Mouse (Mus musculus) heart, postnatal 25 days (tissue): ENCODE measurements around the gene Tenm1. TPM values are rescaled to one million over a fixed set of nuclear protein-coding genes. Genes with fewer than 3 reads are reported as not detected.

Experiments used
- DNase-seq: peaks from one replicate; pipeline ENCODE4 v3.0.0; 2022; ENCODE audit warnings: low spot score
- intact Hi-C: fragments of 180-260 bp; cut with DNase I; formaldehyde crosslinking; loops from one replicate; pipeline ENCODE4 v1.15.1; 2025
- total RNA-seq, 2 experiments: library from RNA; stranded (reverse); gene quantifications; 2 replicates each; pipeline ENCODE4 v1.2.3; 2021

Tenm1 gene
- total RNA-seq, 2 experiments from 2014 or later = 0.03 to 0.10 TPM

DNA sequence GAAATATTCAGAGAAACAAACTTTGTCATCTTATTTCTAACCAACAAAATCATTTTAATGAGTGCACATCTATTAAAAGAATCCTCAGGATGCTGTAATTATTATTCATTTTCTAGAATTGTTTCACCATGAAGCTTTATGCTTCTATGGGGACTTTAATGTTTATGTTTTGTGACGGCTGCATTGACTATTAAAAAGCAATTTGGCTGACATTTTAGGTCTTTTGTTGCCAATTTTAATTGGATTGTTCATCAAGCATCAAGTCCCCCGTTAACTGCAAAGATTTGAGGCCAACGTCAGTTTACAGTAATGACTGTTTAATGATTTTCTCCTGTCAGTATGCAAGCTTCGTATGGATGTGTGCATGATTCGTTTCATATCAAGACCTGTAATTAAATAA, 461.3 kb downstream of the Tenm1 start:
- DNase-seq = no peak
- intact Hi-C loops = no loop called here

DNA sequence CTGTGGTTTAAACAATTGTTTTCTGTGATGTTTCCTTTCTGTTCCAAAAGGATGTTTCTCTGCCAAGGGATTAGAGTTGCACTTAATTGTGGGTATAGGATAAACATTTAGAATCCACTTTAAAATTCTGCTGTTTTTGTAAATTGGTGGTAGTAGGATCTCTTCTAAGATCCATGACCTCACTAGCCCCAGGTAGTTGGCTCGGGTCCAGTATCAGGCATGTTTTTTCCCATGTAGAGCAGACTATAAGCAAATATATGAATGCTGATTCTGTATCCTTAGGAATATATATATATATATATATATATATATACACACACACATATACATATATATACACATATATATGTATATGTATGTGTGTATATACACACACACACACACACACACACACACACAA, 567.2 kb downstream of the Tenm1 start:
- no peak for DNase-seq
- intact Hi-C loops = no loop called here

DNA sequence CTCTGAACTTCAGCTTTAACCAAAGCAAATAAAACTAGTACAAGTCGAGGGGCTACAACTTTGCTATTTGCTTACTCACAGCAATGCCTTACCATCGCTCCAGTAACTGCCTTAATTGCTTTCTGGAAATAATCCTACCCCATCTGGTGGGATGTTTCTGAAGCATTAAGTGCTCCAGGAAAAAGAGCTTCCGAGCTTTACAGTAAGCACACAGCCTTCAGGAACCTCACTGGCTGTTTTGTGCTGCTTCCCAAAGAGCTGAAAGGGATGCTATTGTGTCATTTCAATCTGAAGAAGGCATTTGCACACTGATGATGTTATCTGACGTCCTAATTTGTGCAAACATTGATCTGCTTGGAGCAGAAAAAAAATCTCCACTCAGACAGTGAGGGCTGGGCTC, 647.4 kb downstream of the Tenm1 start:
- intact Hi-C loops = no loop called here

DNA sequence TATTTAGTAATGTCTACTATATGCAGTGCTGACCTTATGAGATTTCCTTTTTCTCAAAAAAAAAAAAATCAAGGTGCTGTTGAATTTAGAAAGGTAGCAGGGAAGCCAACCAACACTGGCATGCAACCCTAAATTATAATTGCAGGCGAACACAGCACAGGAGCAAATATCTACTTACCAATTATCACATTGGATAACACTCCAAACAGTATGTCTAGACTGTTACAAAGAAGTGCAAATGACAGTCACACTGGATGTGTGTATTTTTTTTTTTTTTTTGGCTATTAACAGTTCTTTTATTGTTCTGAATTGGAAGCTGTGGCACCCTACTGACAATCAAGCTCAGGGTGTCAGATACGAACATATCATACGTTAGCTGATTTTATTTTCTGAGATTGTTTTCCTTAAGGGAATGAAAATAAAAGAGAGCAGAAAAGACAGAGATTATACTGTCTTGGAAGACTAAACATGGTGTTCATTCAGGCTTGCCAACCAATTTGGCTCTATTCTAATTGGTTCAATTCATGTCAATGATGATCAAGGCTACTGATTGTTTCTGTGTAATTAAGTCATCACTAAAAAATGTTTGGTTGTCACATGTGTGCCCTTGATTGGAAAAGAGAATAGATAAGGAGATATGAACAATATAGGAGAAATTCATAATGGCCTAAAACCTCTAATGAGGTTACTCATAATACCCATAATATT, 710.7 kb downstream of the Tenm1 start:
- intact Hi-C loops = no loop called here
- DNase-seq = no peak

More for the DNA sequence above, 647.4 kb downstream of the Tenm1 start:
- DNase-seq = no peak

DNA sequence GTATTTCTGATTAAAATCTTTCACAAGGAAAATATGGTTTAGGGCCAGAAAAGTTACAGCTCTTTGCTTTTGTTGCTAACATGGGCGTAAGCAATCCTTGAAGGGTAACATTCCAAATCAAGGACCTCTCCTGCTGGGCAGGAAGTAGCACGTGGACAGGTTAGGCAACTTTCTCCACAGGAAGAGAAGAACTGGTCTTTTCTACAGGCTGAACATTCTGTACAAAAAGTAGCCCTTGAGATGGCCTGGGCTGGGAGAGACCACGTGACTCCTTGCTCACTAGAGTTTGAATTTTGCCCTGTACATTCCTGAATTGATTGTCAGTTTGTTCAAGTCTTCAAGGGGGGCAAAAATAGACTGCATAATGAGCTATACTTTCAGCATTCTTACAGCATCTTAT, 728.6 kb downstream of the Tenm1 start:
- intact Hi-C loops = no loop called here
- no peak for DNase-seq

DNA sequence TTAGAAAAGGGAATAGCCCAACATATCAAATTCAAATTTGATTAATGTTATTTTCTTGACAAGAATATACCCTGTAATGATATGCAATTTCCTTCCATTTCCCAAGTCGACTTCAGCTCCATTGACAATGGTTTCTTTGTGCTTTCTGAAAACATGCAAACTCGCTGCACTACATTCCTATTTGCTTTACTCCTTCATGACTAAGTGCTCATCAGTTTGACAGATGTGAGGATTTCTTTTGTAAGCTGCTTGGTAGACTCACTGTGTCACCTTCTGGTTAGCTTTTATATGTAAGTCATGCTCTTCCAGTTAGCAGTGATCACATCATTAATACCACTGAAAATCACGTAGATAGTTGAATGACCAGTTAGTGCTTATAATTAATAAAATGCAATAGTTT, 781.8 kb downstream of the Tenm1 start:
- intact Hi-C loops = no loop called here
- no peak for DNase-seq

DNA sequence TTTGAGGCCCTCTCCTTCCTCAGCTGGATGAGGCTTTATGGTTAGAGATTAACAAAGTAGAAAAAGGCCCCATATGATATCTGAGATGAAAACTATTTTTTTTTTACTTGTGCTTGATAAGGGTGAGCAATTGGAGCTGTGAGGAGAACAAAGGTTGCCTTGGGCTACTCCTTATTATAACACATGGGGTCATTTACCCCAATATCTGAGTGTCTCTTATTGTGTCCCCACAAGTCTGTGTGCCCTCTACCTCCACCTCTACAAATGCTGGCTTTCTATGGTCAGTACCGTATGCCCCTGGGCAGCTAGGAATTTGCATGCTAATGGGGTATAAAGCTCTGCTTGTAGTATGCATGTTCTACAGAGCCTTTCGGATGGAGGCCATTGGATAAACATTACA, 848.4 kb downstream of the Tenm1 start:
- DNase-seq = no peak
- intact Hi-C loops = no loop called here

DNA sequence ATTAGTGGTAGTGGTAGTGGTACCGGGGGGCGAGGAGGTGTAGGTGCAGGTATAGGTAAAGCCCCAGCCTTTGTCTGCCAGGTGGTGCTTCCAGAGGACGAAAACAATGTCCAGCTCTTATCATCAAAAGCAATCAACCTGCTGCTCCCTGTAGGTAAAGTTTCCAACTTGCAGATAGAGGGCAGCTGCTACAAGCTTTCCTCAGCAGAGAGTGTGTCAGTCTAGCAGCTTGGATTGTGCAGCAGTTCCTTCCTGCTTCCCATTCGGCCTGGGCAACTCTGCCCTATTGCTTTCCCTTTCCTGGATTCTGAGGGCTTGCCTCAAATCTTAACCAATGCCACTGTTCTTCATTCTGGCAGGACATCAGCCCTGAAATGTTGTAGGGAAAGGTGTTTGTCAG, 870.2 kb downstream of the Tenm1 start:
- intact Hi-C loops = no loop called here
- DNase-seq = no peak

DNA sequence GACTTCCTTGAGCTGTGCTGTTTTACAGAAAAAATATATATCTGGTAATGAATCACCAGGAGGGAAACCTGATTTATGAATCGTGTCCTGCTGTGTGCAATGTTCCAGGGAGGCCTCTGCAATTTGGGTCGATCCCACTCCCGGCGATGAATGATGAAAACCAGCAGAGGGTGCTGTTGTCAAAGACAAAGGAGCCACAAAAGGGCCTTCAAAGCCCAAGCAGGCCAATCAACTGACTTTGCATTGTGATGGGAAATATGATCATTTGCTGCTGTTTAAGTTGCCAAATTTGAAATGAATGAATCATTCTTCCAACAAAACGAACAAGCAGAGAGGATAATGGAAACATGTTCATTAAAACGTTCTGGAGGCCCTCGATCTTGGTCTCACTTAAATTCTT, 871.6 kb downstream of the Tenm1 start:
- intact Hi-C loops = no loop called here
- DNase-seq = no peak

DNA sequence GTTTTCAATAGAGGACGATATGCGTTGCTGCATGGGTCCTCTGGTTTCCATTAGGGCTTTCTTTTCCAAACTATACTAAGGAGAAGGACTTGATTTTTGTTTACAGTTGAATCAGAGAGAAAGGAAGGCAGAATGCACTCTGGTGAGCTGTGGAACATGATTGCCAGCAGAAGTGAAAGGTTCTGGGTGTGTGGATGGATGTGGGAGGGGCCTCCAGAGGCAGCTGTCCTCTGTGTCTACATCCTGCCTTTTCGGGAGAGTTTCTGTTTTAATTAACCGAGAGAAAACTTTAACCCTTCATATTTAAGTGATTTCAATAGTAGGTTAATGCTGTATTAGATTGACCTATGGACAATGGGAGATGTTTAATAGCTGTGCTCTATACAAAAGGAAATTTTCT, 880.4 kb downstream of the Tenm1 start:
- intact Hi-C loops = no loop called here
- no peak for DNase-seq

DNA sequence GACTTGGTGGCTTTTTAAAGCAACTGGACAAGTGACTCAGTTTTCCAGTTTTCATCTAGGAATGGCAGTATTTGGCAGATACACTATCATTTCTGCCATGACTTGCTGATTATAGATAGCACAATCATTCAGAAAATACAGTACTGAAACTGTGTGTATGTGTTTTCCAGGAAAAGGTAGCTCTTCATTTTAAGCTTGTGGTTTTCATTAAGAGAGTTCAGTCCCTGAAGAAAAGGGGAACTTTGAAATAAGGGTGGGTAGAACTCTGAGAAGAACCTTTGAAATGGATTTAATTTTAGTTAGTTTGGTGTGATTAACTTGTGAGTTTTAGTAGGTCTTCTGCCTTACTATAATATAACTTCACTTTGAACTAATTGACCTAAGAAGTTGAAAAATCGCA, 883.9 kb downstream of the Tenm1 start:
- intact Hi-C loops = no loop called here
- DNase-seq = no peak

DNA sequence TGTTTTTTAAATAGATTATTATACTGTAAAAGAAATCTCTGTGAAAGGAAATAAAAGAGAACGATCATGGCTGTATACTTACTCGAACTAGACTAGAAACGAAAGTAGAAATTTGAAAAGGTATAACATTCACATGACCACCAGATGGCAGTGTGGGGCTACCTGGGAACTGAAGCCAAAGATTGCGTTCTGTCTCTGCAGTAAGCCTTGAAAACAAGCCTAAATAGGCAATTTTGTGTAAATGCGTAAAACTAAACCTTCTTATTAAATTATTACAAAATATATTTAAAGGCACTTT, 888.2 kb downstream of the Tenm1 start:
- peak; percentile 2 for DNase-seq
- intact Hi-C loops = no loop called here

DNA sequence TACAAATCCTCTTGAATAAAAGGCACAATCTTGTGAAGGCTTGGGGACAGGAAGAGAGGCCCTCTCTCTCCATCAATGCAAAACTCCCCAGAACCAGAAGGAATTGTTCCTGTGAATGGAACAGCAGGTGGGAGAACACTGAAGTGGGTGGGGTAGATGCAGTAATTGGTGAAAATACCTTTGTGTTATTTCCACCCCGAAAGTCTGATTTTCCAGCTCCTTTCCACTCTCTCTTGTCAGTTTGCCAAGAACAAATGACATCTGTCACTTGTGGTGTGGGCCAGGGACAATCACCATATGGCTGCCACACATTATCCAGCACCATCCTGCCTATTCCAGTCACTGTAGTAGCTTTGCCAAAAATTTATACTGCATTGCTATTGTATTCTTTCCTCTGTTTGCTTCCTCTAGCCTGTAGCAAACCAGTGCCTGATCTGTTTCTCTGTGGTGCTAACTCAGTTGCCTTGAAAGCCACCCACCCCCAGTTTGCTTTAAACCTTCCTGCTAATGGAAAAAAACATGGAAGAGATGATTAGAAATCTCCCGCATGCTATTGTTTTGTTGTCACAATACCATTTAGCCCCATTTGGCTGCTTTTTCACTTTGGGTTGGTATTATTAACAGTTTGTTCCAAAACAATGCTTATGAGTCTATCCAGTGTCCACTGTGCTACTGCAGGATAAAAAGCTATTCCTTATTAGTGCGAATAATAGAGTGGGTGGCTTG, 888.7 kb downstream of the Tenm1 start:
- intact Hi-C loops = no loop called here
- no peak for DNase-seq

DNA sequence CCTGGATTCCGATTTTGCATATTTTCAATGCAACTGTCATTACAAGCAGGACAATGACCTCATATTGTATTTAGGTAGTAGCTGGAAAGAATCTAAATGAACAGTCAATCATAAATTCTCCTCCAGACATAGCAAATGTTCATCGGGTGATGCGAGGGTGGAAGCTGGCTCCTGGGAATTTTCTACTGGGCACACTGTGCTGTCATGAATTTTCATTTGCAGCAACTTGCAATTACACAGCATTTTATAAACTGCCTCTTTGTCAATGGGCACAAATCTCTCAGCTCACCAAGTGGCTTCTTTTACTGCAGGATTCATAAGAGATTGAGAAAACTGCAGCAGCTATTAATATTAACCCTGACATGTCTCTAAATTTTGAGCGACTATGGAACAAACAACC, 898.2 kb downstream of the Tenm1 start:
- intact Hi-C loops = no loop called here
- DNase-seq = no peak

DNA sequence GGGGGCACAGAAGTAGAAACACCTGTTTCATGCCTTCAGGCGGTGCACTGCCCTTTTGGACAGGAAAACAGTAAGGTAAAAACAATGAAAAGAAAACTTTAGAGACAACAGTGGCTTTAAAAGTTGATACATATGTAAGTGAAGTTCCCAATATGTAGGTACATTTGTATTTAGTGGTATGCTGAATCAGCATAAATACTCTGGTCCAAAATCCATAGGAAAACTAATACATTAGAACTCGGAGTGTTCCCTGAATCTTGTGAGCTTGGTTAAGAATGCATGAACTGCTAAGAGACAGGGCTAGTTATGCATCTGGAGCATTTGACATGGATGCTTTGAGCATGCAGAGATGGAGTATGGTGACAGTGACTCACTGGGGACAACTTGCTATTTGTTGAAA, 906.1 kb downstream of the Tenm1 start:
- no peak for DNase-seq
- intact Hi-C loops = no loop called here

DNA sequence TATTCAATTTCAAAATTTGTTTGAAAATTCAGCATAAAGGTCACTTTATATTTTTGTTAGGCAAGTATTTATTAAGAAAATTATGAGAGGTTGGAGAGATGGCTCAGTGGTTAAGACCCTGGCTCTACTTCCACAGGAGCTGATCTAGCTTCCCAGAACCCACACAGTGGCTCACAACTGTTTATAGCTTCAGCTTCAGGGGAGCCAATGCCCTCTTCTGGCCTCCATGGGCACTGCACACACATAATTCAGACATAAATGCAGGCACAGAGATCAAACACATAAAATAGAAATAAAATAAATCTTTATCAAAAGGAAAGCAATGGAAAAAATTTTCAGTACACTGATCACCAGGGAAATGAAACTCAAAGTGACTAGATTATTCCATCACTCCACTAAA, 916.4 kb downstream of the Tenm1 start:
- intact Hi-C loops = loop anchor here (10.0 kb wide), 1 partner anchor 238 kb away; no protein-coding TSS in a partner anchor
- DNase-seq = no peak

DNA sequence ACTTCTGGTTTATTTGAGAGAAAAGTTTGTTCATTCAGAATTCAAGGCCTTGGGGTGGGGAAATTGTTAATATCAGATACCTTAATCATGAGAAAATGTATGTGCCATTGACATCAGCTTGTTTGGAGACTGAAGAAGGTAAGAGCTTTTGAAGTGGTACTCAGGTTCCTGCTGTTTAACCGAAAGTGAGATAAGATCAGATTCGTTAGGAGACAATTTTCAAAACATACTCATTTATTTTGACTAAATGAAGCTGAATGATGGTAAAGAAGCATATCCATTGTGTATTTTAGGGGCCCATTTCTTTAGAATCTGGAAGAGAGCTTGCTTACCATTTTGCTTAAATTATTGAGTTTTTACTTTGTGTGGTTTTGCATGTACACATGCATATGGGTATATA, 917.8 kb downstream of the Tenm1 start:
- no peak for DNase-seq
- intact Hi-C loops = loop anchor here (10.0 kb wide), 1 partner anchor 236 kb away; no protein-coding TSS in a partner anchor

DNA sequence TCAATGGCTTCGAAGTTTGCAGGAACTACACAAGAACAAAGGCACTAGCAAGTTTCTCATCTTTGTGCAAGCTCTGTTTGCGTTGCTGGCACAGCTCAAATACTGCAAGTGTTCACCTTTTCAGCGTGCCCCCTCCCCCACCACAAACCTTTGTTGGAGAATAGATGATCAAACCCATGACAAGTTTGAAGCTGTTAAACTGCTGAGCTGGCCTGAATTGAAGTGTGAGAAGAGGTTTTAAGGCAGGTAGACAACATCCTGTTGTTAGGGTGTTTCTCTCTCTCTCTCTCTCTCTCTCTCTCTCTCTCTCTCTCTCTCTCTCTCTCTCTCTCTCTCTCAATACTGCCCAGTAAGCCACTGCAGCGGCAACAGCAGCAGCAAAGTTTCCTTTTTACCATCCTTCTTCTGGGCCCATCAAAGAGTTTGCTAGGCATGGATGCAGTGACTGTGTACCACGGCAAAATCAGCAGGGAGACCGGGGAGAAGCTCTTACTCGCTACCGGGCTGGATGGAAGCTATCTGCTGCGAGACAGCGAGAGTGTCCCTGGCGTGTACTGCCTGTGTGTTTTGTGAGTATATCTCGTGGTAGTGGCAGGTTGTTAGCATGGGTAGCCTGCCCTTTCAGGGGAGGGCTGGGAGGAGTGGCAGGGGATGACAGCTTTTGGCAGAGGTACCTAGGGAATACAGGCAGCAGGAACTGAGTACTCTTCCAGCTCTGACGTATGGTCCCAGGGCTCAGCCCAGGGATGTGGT, 926.5 kb downstream of the Tenm1 start, which contains the start of gene Sh2d1a:
Gene Sh2d1a, plus strand, starts transcription at position 163 of the 753 bp plus-strand sequence.
- intact Hi-C loops = no loop called here
- DNase-seq = no peak

DNA sequence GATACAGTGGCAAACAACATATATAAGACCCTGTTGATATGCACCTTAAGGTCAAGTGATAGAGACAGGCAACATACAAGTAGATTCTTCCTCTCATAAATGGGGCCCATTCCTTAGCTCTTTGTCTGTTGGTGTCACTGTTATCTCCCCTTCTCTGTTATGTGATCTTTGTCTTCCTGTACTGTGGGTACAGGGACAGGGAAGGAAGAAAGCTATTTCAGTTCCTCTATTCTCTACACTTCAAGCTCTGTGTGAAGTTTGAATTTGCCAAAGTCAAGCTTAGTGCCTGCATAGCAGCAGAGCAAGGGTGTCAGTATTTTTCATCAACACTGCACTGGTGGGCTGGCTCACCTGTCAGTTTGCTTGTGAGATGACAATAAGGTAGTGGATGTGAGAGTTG, 928.4 kb downstream of the Tenm1 start:
- intact Hi-C loops = no loop called here

DNA sequence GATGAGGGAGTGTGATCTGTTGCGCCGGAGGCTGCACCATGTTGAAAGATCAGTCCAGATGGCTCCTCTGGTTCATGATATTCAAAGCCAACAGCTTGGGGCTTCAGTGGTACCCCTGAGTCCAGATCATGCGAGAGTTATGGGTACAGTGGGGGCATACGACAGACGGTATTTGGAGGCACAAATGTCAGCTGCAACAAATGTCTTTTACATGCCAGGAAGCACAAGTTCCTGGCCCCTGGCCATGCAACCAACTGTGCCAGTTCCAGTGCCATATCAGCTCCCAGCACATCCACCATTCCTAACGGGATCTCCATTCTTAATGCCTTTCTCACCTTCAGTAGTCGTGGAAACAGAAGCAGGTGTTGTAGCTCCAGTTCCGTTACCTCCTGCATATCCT, 938.6 kb downstream of the Tenm1 start:
- DNase-seq = no peak
- intact Hi-C loops = no loop called here

More for the DNA sequence above, 928.4 kb downstream of the Tenm1 start:
- no peak for DNase-seq

DNA sequence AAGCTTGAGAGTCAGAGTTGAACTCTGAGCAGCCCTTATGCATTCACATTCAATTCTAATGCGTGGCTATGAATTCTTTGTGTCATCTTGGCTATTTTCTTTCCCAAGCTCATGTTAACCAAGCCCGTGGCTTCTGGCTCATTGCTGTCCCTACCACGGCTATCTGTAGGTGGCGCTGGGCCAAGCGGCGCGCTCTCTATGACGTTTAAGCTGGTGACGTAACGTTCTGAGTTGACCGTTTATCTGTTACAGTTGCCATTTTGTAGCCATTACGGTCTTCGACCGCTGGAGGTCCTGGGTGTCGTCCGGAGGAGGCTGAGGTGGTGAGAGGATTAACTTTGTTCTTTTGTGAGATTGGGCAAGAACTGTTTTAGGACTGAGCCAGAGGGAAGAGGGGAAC, 939.5 kb downstream of the Tenm1 start, which contains the start of gene Tex13c2:
Gene Tex13c2, plus strand, starts transcription at position 246 of the 400 bp plus-strand sequence.
- DNase-seq = no peak
- intact Hi-C loops = no loop called here
